Mouse (Mus musculus): ENCODE measurements around the gene Acvr1. TPM values are rescaled to one million over a fixed set of nuclear protein-coding genes. Genes with fewer than 3 reads are reported as not detected.

The Acvr1 gene
- polyA plus RNA-seq (2015; fragmentation: Nextera tagmentation; extraction: Ambion mirVana) = 5.0 and 5.1 TPM in 2 replicates

GRCm38 (mm10) chr2:58567066-58567810 lies at the start of gene Acvr1, which contains the start of gene Upp2:
Gene Acvr1, minus strand, starts transcription at chr2:58567157.
Gene Upp2, plus strand, starts transcription at chr2:58567298.
- peak; percentile 50; the same call in 1 of the 2 replicates for TF ChIP-seq CTCF (IDR thresholded peaks at IDR 0.05; ENCODE audit: low read depth)
- no peak for TF ChIP-seq EP300 (optimal IDR thresholded peaks at IDR 0.05)
- peak within 1 kb of the TSS; percentile 98 for H3K27ac ChIP-seq (replicated peaks)
- WGBS = under 1% methylated on average over 41 of the region's 80 CpGs
- peak within 1 kb of the TSS; percentile 89 for H3K4me3 ChIP-seq (ENCODE audit: low read depth, low read length)
- ATAC-seq (ENCODE audit: low FRiP score, low TSS enrichment) (peak; percentile 96), DNase-seq (ENCODE audit: low spot score) (peak; percentile 89)
- peaks cover 5% of the 10 kb centered on the region for H3K4me1 ChIP-seq (replicated peaks; ENCODE audit: control insufficient read depth, insufficient read depth)
- H3K36me3 ChIP-seq (ENCODE audit: control insufficient read depth, insufficient read depth, low read length) = no peaks in the 10 kb centered on the region
- no peaks in the 10 kb centered on the region for H3K27me3 ChIP-seq (ENCODE audit: control insufficient read depth, insufficient read depth, low read length)
- peak within 1 kb of the TSS; percentile 71 for H3K4me2 ChIP-seq (replicated peaks; ENCODE audit: low read depth)
- peak within 1 kb of the TSS; percentile 93 for H3K9ac ChIP-seq (ENCODE audit: low read length)
- H3K9me3 ChIP-seq (ENCODE audit: control insufficient read depth, low read length) = no peaks in the 10 kb centered on the region

DNA sequence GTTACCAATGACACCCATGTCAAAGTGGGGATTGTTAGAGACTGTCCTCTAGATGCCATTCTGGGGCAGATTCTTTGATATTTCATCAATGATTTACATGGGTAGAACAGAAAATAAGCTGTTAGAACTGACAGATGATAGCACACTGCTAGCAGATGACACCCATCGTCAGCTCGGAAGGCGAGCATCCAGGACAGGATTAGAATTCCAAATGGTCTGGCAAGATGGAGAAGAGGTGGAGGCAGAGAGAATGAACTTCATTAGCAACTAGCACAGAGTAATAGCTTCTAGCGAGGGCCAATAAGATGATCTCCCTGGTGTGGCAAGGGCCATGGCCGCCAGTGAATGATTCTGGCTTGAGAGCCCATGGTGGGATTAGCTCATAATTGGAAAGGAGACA lies 48.8 kb upstream of the Acvr1 start:
- Histone ChIP-seq H3K4me1 (replicated peaks; ENCODE audit: control insufficient read depth, insufficient read depth) (no peaks in the 10 kb centered on the region), H3K9ac (ENCODE audit: low read length) (no peak overlapping the region), H3K4me3 (ENCODE audit: low read depth, low read length) (no peak overlapping the region), H3K27me3 (ENCODE audit: control insufficient read depth, insufficient read depth, low read length) (no peaks in the 10 kb centered on the region), H3K4me2 (replicated peaks; ENCODE audit: low read depth) (no peak overlapping the region), H3K36me3 (ENCODE audit: control insufficient read depth, insufficient read depth, low read length) (no peaks in the 10 kb centered on the region), H3K9me3 (ENCODE audit: control insufficient read depth, low read length) (no peaks in the 10 kb centered on the region), H3K27ac (replicated peaks) (no peak overlapping the region)
- ATAC-seq (ENCODE audit: low FRiP score, low TSS enrichment) (no peak), DNase-seq (ENCODE audit: low spot score) (no peak)
- WGBS = 81% methylated on average over 5 of the region's 5 CpGs
- no peak for TF ChIP-seq CTCF (IDR thresholded peaks at IDR 0.05; ENCODE audit: low read depth)

GRCm38 (mm10) chr2:58614851-58615250 lies 47.9 kb upstream of the Acvr1 start:
- DNase-seq (ENCODE audit: low spot score) (no peak), ATAC-seq (ENCODE audit: low FRiP score, low TSS enrichment) (no peak)
- Histone ChIP-seq H3K9me3 (ENCODE audit: control insufficient read depth, low read length) (no peaks in the 10 kb centered on the region), H3K36me3 (ENCODE audit: control insufficient read depth, insufficient read depth, low read length) (no peaks in the 10 kb centered on the region), H3K4me1 (replicated peaks; ENCODE audit: control insufficient read depth, insufficient read depth) (no peaks in the 10 kb centered on the region), H3K4me2 (replicated peaks; ENCODE audit: low read depth) (no peak overlapping the region), H3K27me3 (ENCODE audit: control insufficient read depth, insufficient read depth, low read length) (no peaks in the 10 kb centered on the region), H3K4me3 (ENCODE audit: low read depth, low read length) (no peak overlapping the region), H3K27ac (replicated peaks) (no peak overlapping the region), H3K9ac (ENCODE audit: low read length) (no peak overlapping the region)
- TF ChIP-seq CTCF (IDR thresholded peaks at IDR 0.05; ENCODE audit: low read depth) (0 out of 2 replicates have a peak, but pooled peaks have one; percentile 15), EP300 (optimal IDR thresholded peaks at IDR 0.05) (no peak)
- WGBS = 95% methylated on average over 8 of the region's 8 CpGs

DNA sequence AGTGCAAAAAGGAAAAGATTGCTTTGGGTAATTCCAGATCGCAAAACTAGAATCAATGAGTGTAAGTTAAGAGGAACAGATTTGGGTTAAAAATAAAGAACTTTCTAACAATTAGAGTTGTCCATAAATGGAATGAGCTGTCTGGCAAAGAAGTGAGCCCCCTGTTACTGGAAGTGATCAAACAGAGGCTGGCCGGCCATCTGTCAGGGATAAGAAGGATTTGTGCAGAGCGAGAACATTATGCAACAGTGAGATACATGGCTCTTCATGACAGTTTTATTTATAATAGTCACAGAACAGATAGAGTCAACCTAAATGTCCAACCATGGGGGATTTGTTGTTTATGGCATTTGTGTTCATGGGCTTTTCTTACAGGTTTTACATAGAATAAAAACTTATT lies 46.8 kb upstream of the Acvr1 start:
- Histone ChIP-seq H3K9ac (ENCODE audit: low read length) (no peak overlapping the region), H3K27me3 (ENCODE audit: control insufficient read depth, insufficient read depth, low read length) (no peaks in the 10 kb centered on the region), H3K27ac (replicated peaks) (no peak overlapping the region), H3K4me2 (replicated peaks; ENCODE audit: low read depth) (no peak overlapping the region), H3K4me1 (replicated peaks; ENCODE audit: control insufficient read depth, insufficient read depth) (no peaks in the 10 kb centered on the region), H3K9me3 (ENCODE audit: control insufficient read depth, low read length) (no peaks in the 10 kb centered on the region), H3K4me3 (ENCODE audit: low read depth, low read length) (no peak overlapping the region), H3K36me3 (ENCODE audit: control insufficient read depth, insufficient read depth, low read length) (no peaks in the 10 kb centered on the region)
- no peak for DNase-seq (ENCODE audit: low spot score)
- no peak for TF ChIP-seq EP300 (optimal IDR thresholded peaks at IDR 0.05)
- no peak for TF ChIP-seq CTCF (IDR thresholded peaks at IDR 0.05; ENCODE audit: low read depth)
- WGBS = 44% methylated on average over 3 of the region's 3 CpGs
- no peak for ATAC-seq (ENCODE audit: low FRiP score, low TSS enrichment)

DNA sequence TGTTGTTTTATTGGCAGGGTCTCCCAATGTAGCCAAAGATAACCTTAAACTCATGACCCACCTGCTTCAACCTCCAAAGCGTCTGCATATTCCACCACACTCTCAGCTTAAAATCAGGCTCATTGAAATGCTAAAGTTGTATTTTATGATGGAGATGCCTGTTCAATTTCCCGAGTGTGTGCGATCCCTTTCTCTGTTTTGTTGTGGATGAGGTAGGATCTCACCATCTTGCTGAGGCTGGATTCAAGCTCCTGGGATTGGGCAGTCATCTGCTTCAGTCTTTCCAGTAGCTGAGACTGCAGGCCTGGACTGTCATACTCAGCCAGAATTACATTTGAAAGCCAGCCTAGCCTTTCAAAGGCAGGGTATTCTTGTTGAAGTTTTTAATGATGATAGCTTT lies 37.8 kb upstream of the Acvr1 start:
- ATAC-seq (ENCODE audit: low FRiP score, low TSS enrichment) = no peak
- no peaks in the 10 kb centered on the region for H3K4me1 ChIP-seq (replicated peaks; ENCODE audit: control insufficient read depth, insufficient read depth)
- no peaks in the 10 kb centered on the region for H3K9me3 ChIP-seq (ENCODE audit: control insufficient read depth, low read length)
- TF ChIP-seq CTCF (IDR thresholded peaks at IDR 0.05; ENCODE audit: low read depth) (no peak), EP300 (optimal IDR thresholded peaks at IDR 0.05) (no peak)
- H3K9ac ChIP-seq (ENCODE audit: low read length) = no peak overlapping the region
- no peaks in the 10 kb centered on the region for H3K27me3 ChIP-seq (ENCODE audit: control insufficient read depth, insufficient read depth, low read length)
- no peak overlapping the region for H3K4me2 ChIP-seq (replicated peaks; ENCODE audit: low read depth)
- DNase-seq (ENCODE audit: low spot score) = no peak
- H3K36me3 ChIP-seq (ENCODE audit: control insufficient read depth, insufficient read depth, low read length) = no peaks in the 10 kb centered on the region
- no peak overlapping the region for H3K27ac ChIP-seq (replicated peaks)
- 90% methylated on average over 3 of the region's 3 CpGs for WGBS
- no peak overlapping the region for H3K4me3 ChIP-seq (ENCODE audit: low read depth, low read length)

- TF ChIP-seq CTCF (IDR thresholded peaks at IDR 0.05; ENCODE audit: low read depth) (no peak), EP300 (optimal IDR thresholded peaks at IDR 0.05) (no peak)
- H3K4me1 ChIP-seq (replicated peaks; ENCODE audit: control insufficient read depth, insufficient read depth) = no peaks in the 10 kb centered on the region
- no peak overlapping the region for H3K4me3 ChIP-seq (ENCODE audit: low read depth, low read length)
- no peaks in the 10 kb centered on the region for H3K9me3 ChIP-seq (ENCODE audit: control insufficient read depth, low read length)
- H3K27me3 ChIP-seq (ENCODE audit: control insufficient read depth, insufficient read depth, low read length) = no peaks in the 10 kb centered on the region
- no peak overlapping the region for H3K27ac ChIP-seq (replicated peaks)
- ATAC-seq (ENCODE audit: low FRiP score, low TSS enrichment) (no peak), DNase-seq (ENCODE audit: low spot score) (no peak)
- H3K9ac ChIP-seq (ENCODE audit: low read length) = no peak overlapping the region
- WGBS = 83% methylated on average over 3 of the region's 3 CpGs
- no peaks in the 10 kb centered on the region for H3K36me3 ChIP-seq (ENCODE audit: control insufficient read depth, insufficient read depth, low read length)
- H3K4me2 ChIP-seq (replicated peaks; ENCODE audit: low read depth) = no peak overlapping the region
Measured at GRCm38 (mm10) chr2:58603379-58603778, 36.4 kb upstream of the Acvr1 start.
